Mouse (Mus musculus): ENCODE measurements around the gene Scpep1. TPM values are rescaled to one million over a fixed set of nuclear protein-coding genes. Genes with fewer than 3 reads are reported as not detected.
A peak's percentile ranks its signal among the peaks of the same experiment; 100 is the strongest.

Gene Scpep1
- polyA plus RNA-seq, 1 experiment from 2014 or later, result 57.7 TPM

DNA sequence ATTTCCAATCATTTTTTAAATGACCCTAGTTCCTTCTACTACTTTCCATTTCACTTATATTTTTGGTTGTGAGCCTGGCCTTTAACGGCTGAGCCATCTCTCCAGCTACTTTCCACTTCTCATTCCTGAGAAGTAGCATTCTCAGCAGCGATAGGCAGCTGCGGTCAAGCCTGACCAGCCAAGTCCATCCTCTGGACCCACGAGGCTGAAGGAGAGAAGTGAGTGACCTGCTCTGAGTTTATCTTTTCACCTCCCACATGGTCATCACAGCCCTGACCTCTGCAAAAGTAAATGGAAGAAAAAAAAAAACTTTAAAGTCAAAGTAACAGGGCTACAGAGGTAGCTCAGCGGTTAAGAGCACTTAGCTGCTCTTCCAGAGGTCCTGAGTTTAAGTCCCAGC lies 28.7 kb downstream of the Scpep1 start:
- Histone ChIP-seq H3K27me3 (ENCODE audit: control insufficient read depth, insufficient read depth, low read length) (no peaks in the 10 kb centered on the region), H3K9ac (ENCODE audit: low read length) (no peak overlapping the region), H3K9me3 (ENCODE audit: control insufficient read depth, low read length) (no peaks in the 10 kb centered on the region), H3K36me3 (ENCODE audit: control insufficient read depth, insufficient read depth, low read length) (peaks cover 6% of the 10 kb centered on the region; the same call in 1 of the 2 replicates), H3K4me2 (ENCODE audit: low read depth) (no peak overlapping the region), H3K4me1 (ENCODE audit: control insufficient read depth, insufficient read depth, low read length) (no peaks in the 10 kb centered on the region), H3K27ac (ENCODE audit: low read depth, low read length) (no peak overlapping the region), H3K4me3 (ENCODE audit: low read depth, low read length) (no peak overlapping the region)
- DNase-seq (ENCODE audit: low spot score), result no peak
- ATAC-seq (ENCODE audit: insufficient read depth, low FRiP score, low TSS enrichment), result no peak
- 87% methylated on average over 5 of the region's 5 CpGs for WGBS

DNA sequence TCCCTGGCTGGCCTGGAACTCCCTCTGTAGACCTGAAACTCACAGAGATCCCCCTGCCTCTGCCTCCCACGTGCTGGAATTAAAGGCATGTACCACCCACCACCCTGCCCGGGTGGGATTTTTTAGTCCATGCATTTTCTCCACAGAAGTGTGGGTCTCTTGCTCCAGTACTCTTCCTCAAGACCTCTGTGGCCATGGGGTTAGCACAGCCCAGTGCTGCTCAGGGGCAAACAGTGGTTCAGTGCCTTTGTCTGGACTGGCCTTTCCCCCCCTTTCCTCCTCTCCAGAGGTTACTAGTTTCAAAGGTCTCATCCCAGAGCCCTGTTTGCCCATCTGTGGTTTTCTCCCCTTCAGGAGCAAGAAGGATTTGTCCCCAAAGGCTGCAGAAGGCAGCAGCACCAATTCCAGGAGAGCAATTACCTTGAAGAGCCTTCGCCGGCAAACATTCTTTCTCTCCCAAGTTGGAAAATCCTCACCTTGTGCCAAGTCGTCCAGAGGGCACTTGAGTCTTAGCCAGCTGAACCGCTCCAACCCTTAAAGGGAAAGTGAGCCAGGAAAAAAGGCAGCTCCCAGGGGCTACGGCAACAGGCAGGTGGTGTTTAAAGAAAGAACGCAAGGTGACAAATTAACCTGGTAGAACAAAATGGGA lies 45.8 kb downstream of the Scpep1 start:
- WGBS, result 92% methylated on average over 8 of the region's 8 CpGs

DNA sequence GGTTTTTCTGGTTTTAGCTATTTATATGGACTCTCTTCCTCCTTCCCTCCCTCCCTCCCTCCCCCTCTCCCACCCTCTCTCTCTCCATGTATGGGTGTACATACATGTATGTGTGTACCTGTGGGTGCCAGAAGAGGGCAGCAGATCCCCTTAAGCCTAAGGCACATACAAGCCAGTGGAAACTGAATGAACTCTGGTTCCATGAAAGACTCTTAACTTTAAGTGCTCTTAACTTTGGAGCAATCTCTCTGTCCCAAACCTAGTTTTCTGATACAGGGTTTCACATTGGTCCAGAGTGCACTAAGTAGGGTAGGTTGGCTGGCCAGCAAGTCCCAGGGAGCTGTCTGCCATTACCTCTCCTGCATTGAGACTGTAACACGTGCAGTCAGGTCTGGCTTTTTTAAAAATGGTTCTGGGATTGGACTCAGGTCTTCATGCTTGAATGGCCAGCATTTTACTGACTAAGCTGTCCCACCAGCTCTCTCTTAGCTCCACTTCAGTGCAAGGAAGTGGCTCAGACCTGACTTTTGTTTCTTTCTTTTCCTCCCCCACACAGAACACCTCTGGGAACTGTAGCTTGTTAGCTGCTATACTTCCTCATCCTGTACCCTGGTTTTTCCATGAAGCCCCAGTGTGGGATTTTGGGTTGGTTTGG lies 46.6 kb downstream of the Scpep1 start:
- Histone ChIP-seq H3K4me3 (ENCODE audit: low read depth, low read length) (no peak overlapping the region), H3K27ac (ENCODE audit: low read depth, low read length) (no peak overlapping the region), H3K4me1 (ENCODE audit: control insufficient read depth, insufficient read depth, low read length) (no peaks in the 10 kb centered on the region), H3K27me3 (ENCODE audit: control insufficient read depth, insufficient read depth, low read length) (no peaks in the 10 kb centered on the region), H3K9me3 (ENCODE audit: control insufficient read depth, low read length) (no peaks in the 10 kb centered on the region), H3K9ac (ENCODE audit: low read length) (no peak overlapping the region), H3K4me2 (ENCODE audit: low read depth) (no peak overlapping the region), H3K36me3 (ENCODE audit: control insufficient read depth, insufficient read depth, low read length) (no peaks in the 10 kb centered on the region)
- WGBS, result 95% methylated on average over 1 of the region's 1 CpGs
- DNase-seq (ENCODE audit: low spot score), result peak; percentile 62
- no peak for ATAC-seq (ENCODE audit: insufficient read depth, low FRiP score, low TSS enrichment)

More for the DNA sequence above, 45.8 kb downstream of the Scpep1 start:
- Histone ChIP-seq H3K4me2 (ENCODE audit: low read depth) (no peak overlapping the region), H3K27me3 (ENCODE audit: control insufficient read depth, insufficient read depth, low read length) (no peaks in the 10 kb centered on the region), H3K27ac (ENCODE audit: low read depth, low read length) (no peak overlapping the region), H3K9ac (ENCODE audit: low read length) (no peak overlapping the region), H3K36me3 (ENCODE audit: control insufficient read depth, insufficient read depth, low read length) (no peaks in the 10 kb centered on the region), H3K4me1 (ENCODE audit: control insufficient read depth, insufficient read depth, low read length) (no peaks in the 10 kb centered on the region), H3K4me3 (ENCODE audit: low read depth, low read length) (no peak overlapping the region), H3K9me3 (ENCODE audit: control insufficient read depth, low read length) (no peaks in the 10 kb centered on the region)
- DNase-seq (ENCODE audit: low spot score), result no peak
- no peak for ATAC-seq (ENCODE audit: insufficient read depth, low FRiP score, low TSS enrichment)

DNA sequence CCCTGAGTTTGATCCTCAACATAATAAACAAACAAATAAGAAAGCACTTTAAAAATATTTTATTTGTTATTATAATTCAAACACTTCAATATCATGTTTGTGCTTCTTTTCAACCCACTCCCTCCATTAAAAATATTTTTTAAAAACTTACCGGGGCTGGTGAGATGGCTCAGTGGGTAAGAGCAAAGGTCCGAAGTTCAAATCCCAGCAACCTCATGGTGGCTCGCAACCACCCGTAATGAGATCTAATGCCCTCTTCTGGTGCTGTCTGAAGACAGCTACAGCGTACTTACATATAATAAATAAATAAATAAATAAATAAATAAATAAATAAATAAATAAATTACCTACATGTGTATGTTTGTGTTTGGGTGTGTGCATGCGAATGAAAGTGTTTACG lies 47.4 kb downstream of the Scpep1 start:
- ATAC-seq (ENCODE audit: insufficient read depth, low FRiP score, low TSS enrichment) (no peak), DNase-seq (ENCODE audit: low spot score) (no peak)
- Histone ChIP-seq H3K27me3 (ENCODE audit: control insufficient read depth, insufficient read depth, low read length) (no peaks in the 10 kb centered on the region), H3K4me1 (ENCODE audit: control insufficient read depth, insufficient read depth, low read length) (no peaks in the 10 kb centered on the region), H3K4me2 (ENCODE audit: low read depth) (no peak overlapping the region), H3K36me3 (ENCODE audit: control insufficient read depth, insufficient read depth, low read length) (no peaks in the 10 kb centered on the region), H3K9me3 (ENCODE audit: control insufficient read depth, low read length) (no peaks in the 10 kb centered on the region), H3K27ac (ENCODE audit: low read depth, low read length) (no peak overlapping the region), H3K4me3 (ENCODE audit: low read depth, low read length) (no peak overlapping the region), H3K9ac (ENCODE audit: low read length) (no peak overlapping the region)
- WGBS, result 91% methylated on average over 7 of the region's 7 CpGs

DNA sequence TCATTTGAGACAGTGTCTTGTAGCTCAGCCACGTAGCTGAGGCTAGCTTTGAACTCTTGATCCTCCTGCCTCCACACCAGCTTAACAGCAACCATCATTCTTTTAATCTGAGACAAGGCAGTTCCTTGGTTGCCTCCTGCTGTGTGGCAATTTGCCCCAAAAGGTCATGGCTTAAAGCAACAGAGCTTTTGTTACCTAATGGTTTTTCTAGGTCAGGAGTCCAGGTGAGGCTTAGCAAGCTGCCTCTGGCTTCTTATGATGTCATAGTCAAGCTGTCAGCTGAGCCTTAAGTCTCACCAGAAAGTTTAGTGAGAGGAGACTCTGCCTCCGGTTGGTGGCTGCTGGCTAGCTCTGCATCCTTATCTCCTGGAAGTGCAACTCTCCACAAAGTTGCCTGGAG lies 49.6 kb downstream of the Scpep1 start:
- H3K27ac ChIP-seq (ENCODE audit: low read depth, low read length), result no peak overlapping the region
- no peak overlapping the region for H3K4me2 ChIP-seq (ENCODE audit: low read depth)
- DNase-seq (ENCODE audit: low spot score), result no peak
- no peak for ATAC-seq (ENCODE audit: insufficient read depth, low FRiP score, low TSS enrichment)
- no peak overlapping the region for H3K4me3 ChIP-seq (ENCODE audit: low read depth, low read length)
- H3K9ac ChIP-seq (ENCODE audit: low read length), result no peak overlapping the region
- no peaks in the 10 kb centered on the region for H3K4me1 ChIP-seq (ENCODE audit: control insufficient read depth, insufficient read depth, low read length)
- 37% methylated on average over 2 of the region's 2 CpGs for WGBS
- no peaks in the 10 kb centered on the region for H3K9me3 ChIP-seq (ENCODE audit: control insufficient read depth, low read length)
- no peaks in the 10 kb centered on the region for H3K27me3 ChIP-seq (ENCODE audit: control insufficient read depth, insufficient read depth, low read length)
- H3K36me3 ChIP-seq (ENCODE audit: control insufficient read depth, insufficient read depth, low read length), result no peaks in the 10 kb centered on the region

DNA sequence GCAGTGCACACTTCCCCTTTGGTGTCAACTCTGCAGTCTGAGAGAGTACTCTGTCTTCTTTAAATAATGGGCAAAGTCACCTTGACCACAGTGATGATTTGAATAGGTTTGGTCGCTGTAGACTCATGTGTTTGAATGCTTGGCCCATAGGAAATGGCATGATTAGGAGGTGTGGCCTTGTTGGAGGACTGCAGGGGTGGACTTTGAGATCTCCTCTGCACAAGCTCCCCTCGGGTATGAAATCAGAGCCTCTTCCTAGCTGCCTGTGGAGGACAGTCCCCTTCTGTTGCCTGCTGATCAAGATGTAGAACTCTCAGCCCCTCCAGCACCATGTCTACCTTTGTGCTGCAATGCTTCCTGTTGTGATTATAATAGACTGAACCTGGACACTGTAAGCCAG lies 51.2 kb downstream of the Scpep1 start:
- no peaks in the 10 kb centered on the region for H3K27me3 ChIP-seq (ENCODE audit: control insufficient read depth, insufficient read depth, low read length)
- no peaks in the 10 kb centered on the region for H3K36me3 ChIP-seq (ENCODE audit: control insufficient read depth, insufficient read depth, low read length)
- H3K9ac ChIP-seq (ENCODE audit: low read length), result no peak overlapping the region
- H3K27ac ChIP-seq (ENCODE audit: low read depth, low read length), result no peak overlapping the region
- no peak overlapping the region for H3K4me3 ChIP-seq (ENCODE audit: low read depth, low read length)
- no peaks in the 10 kb centered on the region for H3K4me1 ChIP-seq (ENCODE audit: control insufficient read depth, insufficient read depth, low read length)
- no peak for DNase-seq (ENCODE audit: low spot score)
- no peak for ATAC-seq (ENCODE audit: insufficient read depth, low FRiP score, low TSS enrichment)
- no peaks in the 10 kb centered on the region for H3K9me3 ChIP-seq (ENCODE audit: control insufficient read depth, low read length)
- 74% methylated on average over 2 of the region's 2 CpGs for WGBS
- no peak overlapping the region for H3K4me2 ChIP-seq (ENCODE audit: low read depth)

DNA sequence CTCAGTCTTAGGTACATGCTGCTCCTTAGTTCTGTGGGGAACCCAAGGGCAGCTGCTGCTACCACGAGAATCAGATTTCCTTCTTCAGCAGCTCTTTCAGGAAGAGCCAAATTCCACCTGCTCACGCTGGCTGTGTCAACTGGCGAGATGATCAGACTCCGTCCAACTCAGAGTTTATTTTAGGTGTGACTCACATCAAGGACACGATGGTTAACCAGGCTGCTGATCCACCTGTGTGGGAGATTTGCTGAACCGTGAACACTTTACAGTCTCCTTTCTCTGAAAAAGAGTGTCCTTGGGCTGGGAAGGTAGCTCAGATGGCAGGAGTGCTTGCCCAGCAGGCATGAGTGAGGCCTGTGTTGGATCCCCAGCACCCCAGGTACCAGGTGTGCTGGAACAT lies 52.5 kb downstream of the Scpep1 start:
- H3K4me2 ChIP-seq (ENCODE audit: low read depth), result no peak overlapping the region
- no peaks in the 10 kb centered on the region for H3K27me3 ChIP-seq (ENCODE audit: control insufficient read depth, insufficient read depth, low read length)
- WGBS, result 77% methylated on average over 6 of the region's 6 CpGs
- H3K9ac ChIP-seq (ENCODE audit: low read length), result no peak overlapping the region
- no peak for DNase-seq (ENCODE audit: low spot score)
- no peaks in the 10 kb centered on the region for H3K36me3 ChIP-seq (ENCODE audit: control insufficient read depth, insufficient read depth, low read length)
- H3K4me1 ChIP-seq (ENCODE audit: control insufficient read depth, insufficient read depth, low read length), result no peaks in the 10 kb centered on the region
- no peak overlapping the region for H3K4me3 ChIP-seq (ENCODE audit: low read depth, low read length)
- no peak for ATAC-seq (ENCODE audit: insufficient read depth, low FRiP score, low TSS enrichment)
- H3K9me3 ChIP-seq (ENCODE audit: control insufficient read depth, low read length), result no peaks in the 10 kb centered on the region
- no peak overlapping the region for H3K27ac ChIP-seq (ENCODE audit: low read depth, low read length)

DNA sequence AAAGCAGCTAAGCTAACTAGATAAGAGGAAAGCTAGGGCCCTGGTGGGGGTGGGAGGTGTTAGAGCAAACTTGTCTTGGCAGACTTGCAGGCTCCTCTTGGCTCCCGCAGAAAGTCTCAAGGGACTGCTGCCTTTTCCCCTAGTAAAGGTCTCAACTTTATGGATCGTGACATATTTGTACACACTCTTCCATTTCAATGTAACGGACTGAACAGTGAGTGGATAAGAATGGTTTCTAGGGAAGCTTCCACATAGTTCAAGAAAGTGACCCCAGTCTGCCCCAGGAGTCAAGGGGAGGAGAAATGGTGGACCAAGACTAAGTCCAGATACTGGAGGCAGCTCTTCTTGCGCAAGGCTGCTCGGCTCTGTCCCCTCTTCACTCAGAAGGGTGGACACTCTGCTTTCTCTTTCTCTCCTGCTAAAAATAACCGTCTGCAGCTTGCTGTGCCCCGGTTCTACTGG lies 53.9 kb downstream of the Scpep1 start:
- no peaks in the 10 kb centered on the region for H3K36me3 ChIP-seq (ENCODE audit: control insufficient read depth, insufficient read depth, low read length)
- H3K4me3 ChIP-seq (ENCODE audit: low read depth, low read length), result no peak overlapping the region
- no peak for DNase-seq (ENCODE audit: low spot score)
- 88% methylated on average over 7 of the region's 7 CpGs for WGBS
- H3K4me1 ChIP-seq (ENCODE audit: control insufficient read depth, insufficient read depth, low read length), result no peaks in the 10 kb centered on the region
- ATAC-seq (ENCODE audit: insufficient read depth, low FRiP score, low TSS enrichment), result no peak
- H3K9me3 ChIP-seq (ENCODE audit: control insufficient read depth, low read length), result no peaks in the 10 kb centered on the region
- 0 out of 2 replicates have a peak, but pooled peaks cover 3% of the 10 kb centered on the region for H3K27me3 ChIP-seq (ENCODE audit: control insufficient read depth, insufficient read depth, low read length)
- H3K9ac ChIP-seq (ENCODE audit: low read length), result no peak overlapping the region
- no peak overlapping the region for H3K4me2 ChIP-seq (ENCODE audit: low read depth)
- no peak overlapping the region for H3K27ac ChIP-seq (ENCODE audit: low read depth, low read length)

DNA sequence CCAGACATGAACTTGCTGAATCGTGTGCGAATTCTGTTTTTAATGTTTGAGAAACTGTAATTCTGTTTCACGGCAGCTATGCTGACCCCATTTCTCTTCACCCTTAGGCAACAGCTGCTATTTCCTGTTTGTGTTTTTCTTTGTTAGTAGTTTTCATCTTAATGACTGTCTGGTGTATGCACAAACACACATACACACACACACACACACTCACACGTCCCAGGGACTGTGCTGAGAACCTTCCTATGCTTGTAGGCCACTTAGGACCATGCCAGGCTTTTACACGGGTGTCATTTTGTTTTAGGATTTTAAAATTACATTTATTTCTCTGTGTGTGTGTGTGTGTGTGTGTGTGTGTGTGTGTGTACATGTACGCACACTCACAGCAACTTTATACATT lies 55.7 kb downstream of the Scpep1 start:
- whole genome bisulfite sequencing, result 92% methylated on average over 6 of the region's 6 CpGs

More for the DNA sequence above, 55.7 kb downstream of the Scpep1 start:
- no peak overlapping the region for H3K27ac ChIP-seq (ENCODE audit: low read depth, low read length)
- H3K36me3 ChIP-seq (ENCODE audit: control insufficient read depth, insufficient read depth, low read length), result no peaks in the 10 kb centered on the region
- no peak overlapping the region for H3K4me3 ChIP-seq (ENCODE audit: low read depth, low read length)
- ATAC-seq (ENCODE audit: insufficient read depth, low FRiP score, low TSS enrichment) (no peak), DNase-seq (ENCODE audit: low spot score) (no peak)
- no peaks in the 10 kb centered on the region for H3K9me3 ChIP-seq (ENCODE audit: control insufficient read depth, low read length)
- H3K4me1 ChIP-seq (ENCODE audit: control insufficient read depth, insufficient read depth, low read length), result no peaks in the 10 kb centered on the region
- H3K27me3 ChIP-seq (ENCODE audit: control insufficient read depth, insufficient read depth, low read length), result 0 out of 2 replicates have a peak, but pooled peaks cover 3% of the 10 kb centered on the region
- H3K4me2 ChIP-seq (ENCODE audit: low read depth), result no peak overlapping the region
- H3K9ac ChIP-seq (ENCODE audit: low read length), result no peak overlapping the region
